Mouse (Mus musculus): ENCODE measurements around the gene Slit3.

Slit3 gene

GRCm38 (mm10) chr11:35273416-35273815, 152.4 kb downstream of the Slit3 start:
- DNase-seq (ENCODE audit: low read depth, low spot score): peak; percentile 40

- DNase-seq (ENCODE audit: low read depth, low spot score): no peak
Observed at GRCm38 (mm10) chr11:35274036-35274435, 153.0 kb downstream of the Slit3 start.

GRCm38 (mm10) chr11:35275300-35275699, 154.3 kb downstream of the Slit3 start:
- no peak for DNase-seq (ENCODE audit: low read depth, low spot score)

GRCm38 (mm10) chr11:35276001-35276400, 155.0 kb downstream of the Slit3 start:
- DNase-seq (ENCODE audit: low read depth, low spot score): no peak

GRCm38 (mm10) chr11:35278128-35278769, 157.2 kb downstream of the Slit3 start:
- no peak for DNase-seq (ENCODE audit: low read depth, low spot score)

GRCm38 (mm10) chr11:35280826-35281225, 159.8 kb downstream of the Slit3 start:
- no peak for DNase-seq (ENCODE audit: low read depth, low spot score)

GRCm38 (mm10) chr11:35282001-35282632, 161.1 kb downstream of the Slit3 start:
- no peak for DNase-seq (ENCODE audit: low read depth, low spot score)

GRCm38 (mm10) chr11:35282825-35283571, 162.0 kb downstream of the Slit3 start:
- DNase-seq (ENCODE audit: low read depth, low spot score): no peak

GRCm38 (mm10) chr11:35283767-35284166, 162.7 kb downstream of the Slit3 start:
- peak; percentile 51 for DNase-seq (ENCODE audit: low read depth, low spot score)

GRCm38 (mm10) chr11:35286578-35287390, 165.8 kb downstream of the Slit3 start:
- DNase-seq (ENCODE audit: low read depth, low spot score): no peak

GRCm38 (mm10) chr11:35288056-35288455, 167.0 kb downstream of the Slit3 start:
- DNase-seq (ENCODE audit: low read depth, low spot score): peak; percentile 68

- DNase-seq (ENCODE audit: low read depth, low spot score): peak; percentile 30
Observed at GRCm38 (mm10) chr11:35288761-35289278, 167.8 kb downstream of the Slit3 start.

- no peak for DNase-seq (ENCODE audit: low read depth, low spot score)
Observed at GRCm38 (mm10) chr11:35292228-35292747, 171.3 kb downstream of the Slit3 start.

GRCm38 (mm10) chr11:35293197-35293596, 172.2 kb downstream of the Slit3 start:
- no peak for DNase-seq (ENCODE audit: low read depth, low spot score)

- no peak for DNase-seq (ENCODE audit: low read depth, low spot score)
Observed at GRCm38 (mm10) chr11:35294670-35295069, 173.6 kb downstream of the Slit3 start.

- DNase-seq (ENCODE audit: low read depth, low spot score): no peak
Observed at GRCm38 (mm10) chr11:35295162-35295799, 174.3 kb downstream of the Slit3 start.

GRCm38 (mm10) chr11:35296803-35297202, 175.8 kb downstream of the Slit3 start:
- DNase-seq (ENCODE audit: low read depth, low spot score): no peak

- DNase-seq (ENCODE audit: low read depth, low spot score): peak; percentile 57
Observed at GRCm38 (mm10) chr11:35297319-35297718, 176.3 kb downstream of the Slit3 start.

- DNase-seq (ENCODE audit: low read depth, low spot score): no peak
Observed at GRCm38 (mm10) chr11:35298526-35298925, 177.5 kb downstream of the Slit3 start.

GRCm38 (mm10) chr11:35299857-35300375, 178.9 kb downstream of the Slit3 start:
- DNase-seq (ENCODE audit: low read depth, low spot score): no peak

GRCm38 (mm10) chr11:35302272-35302671, 181.2 kb downstream of the Slit3 start:
- DNase-seq (ENCODE audit: low read depth, low spot score): no peak
